Mouse (Mus musculus): ENCODE data around the gene Ptpn9. TPM values are rescaled to one million over a fixed set of nuclear protein-coding genes. Genes with fewer than 3 reads are reported as not detected.
"Not testable (repeated sequence)": the region's sequence is repeated elsewhere in the genome, so short reads cannot be mapped to it uniquely, and the experiment has no call there.

Ptpn9 gene
- polyA plus RNA-seq, 1 experiment from 2014 or later, result 40.0 TPM

DNA sequence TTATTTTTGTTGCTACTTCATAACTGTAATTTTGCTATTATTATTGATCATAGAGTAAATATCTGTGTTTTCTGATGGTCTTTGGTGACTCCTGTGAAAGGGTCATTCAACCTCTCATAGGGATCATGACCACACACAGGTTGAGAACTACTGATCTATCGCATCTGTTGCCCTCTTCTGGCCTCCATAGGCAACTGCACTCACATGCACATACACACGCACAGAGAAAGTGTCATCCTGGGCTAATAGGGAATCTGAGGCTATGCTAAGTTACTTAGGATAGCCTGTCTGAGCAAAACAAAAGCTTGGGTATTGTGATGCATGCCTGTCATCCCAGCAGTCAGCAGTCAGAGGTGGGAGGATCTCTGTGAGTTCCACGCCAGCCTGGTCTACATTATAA lies 33.1 kb upstream of the Ptpn9 start:
- Histone ChIP-seq H3K4me1 (ENCODE audit: control insufficient read depth, insufficient read depth, low read length) (no peaks in the 10 kb centered on the region), H3K36me3 (ENCODE audit: control insufficient read depth, insufficient read depth, low read length) (peaks cover 22% of the 10 kb centered on the region; the same call in 1 of the 2 replicates), H3K27me3 (ENCODE audit: control insufficient read depth, insufficient read depth, low read length) (no peaks in the 10 kb centered on the region), H3K9ac (ENCODE audit: low read depth, low read length) (no peak overlapping the region), H3K4me3 (ENCODE audit: low read length) (no peak overlapping the region), H3K27ac (ENCODE audit: low read depth, low read length) (no peak overlapping the region), H3K4me2 (replicated peaks; ENCODE audit: low read depth, low read length) (no peak overlapping the region), H3K9me3 (ENCODE audit: control insufficient read depth, low read length) (no peaks in the 10 kb centered on the region)
- WGBS, result 93% methylated on average over 3 of the region's 3 CpGs
- ATAC-seq (ENCODE audit: low FRiP score, low TSS enrichment), result no peak

DNA sequence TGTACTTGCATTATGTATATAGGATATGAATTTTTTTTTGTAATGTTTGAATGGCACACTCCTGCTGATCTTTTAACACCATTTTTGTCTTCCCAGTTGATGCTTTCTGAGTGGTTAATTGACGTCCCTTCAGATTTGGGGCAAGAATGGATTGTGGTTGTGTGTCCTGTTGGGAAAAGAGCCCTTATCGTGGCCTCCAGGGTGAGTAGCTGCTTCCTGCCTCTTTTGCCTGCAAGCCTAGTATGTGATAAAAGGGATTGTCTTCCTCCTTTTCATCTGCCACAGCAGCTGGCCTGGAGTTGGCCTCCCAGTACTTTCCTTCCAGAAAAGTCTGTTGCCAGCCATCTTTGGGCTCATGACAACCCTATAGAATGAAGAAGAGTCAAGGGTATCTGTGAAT lies 24.6 kb upstream of the Ptpn9 start:
- H3K9ac ChIP-seq (ENCODE audit: low read depth, low read length), result no peak overlapping the region
- H3K4me2 ChIP-seq (replicated peaks; ENCODE audit: low read depth, low read length), result no peak overlapping the region
- no peaks in the 10 kb centered on the region for H3K4me1 ChIP-seq (ENCODE audit: control insufficient read depth, insufficient read depth, low read length)
- H3K4me3 ChIP-seq (ENCODE audit: low read length), result no peak overlapping the region
- no peaks in the 10 kb centered on the region for H3K9me3 ChIP-seq (ENCODE audit: control insufficient read depth, low read length)
- peaks cover 5% of the 10 kb centered on the region; the same call in 1 of the 2 replicates for H3K36me3 ChIP-seq (ENCODE audit: control insufficient read depth, insufficient read depth, low read length)
- H3K27ac ChIP-seq (ENCODE audit: low read depth, low read length), result no peak overlapping the region
- ATAC-seq (ENCODE audit: low FRiP score, low TSS enrichment), result no peak
- H3K27me3 ChIP-seq (ENCODE audit: control insufficient read depth, insufficient read depth, low read length), result no peaks in the 10 kb centered on the region
- WGBS, result 85% methylated on average over 2 of the region's 2 CpGs

DNA sequence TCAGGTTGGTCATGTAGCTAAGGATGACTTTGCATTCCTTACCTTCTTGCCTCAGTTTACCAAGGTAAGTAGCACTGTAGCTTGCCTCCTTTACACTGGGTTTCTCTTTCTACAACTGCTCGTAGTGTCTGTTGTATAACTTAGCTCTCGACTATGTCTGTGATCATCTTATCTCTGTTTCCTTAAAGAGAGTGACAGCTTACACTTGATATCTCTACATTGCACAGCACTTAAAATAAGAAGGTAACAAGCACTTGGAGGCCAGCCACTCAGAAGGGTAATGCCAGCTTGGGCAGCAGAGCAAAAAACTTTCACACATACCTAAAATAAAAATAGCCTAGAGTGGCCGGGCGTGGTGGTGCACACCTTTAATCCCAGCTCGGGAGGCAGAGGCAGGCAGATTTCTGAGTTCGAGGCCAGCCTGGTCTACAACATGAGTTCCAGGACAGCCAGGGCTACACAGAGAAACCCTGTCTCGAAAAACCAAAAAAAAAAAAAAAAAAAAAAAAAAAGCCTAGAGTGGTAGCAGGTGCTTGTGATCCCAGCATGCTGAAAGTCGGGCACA lies 20.7 kb upstream of the Ptpn9 start:
- Histone ChIP-seq H3K9ac (ENCODE audit: low read depth, low read length) (no peak overlapping the region), H3K4me2 (replicated peaks; ENCODE audit: low read depth, low read length) (no peak overlapping the region), H3K27ac (ENCODE audit: low read depth, low read length) (no peak overlapping the region), H3K27me3 (ENCODE audit: control insufficient read depth, insufficient read depth, low read length) (no peaks in the 10 kb centered on the region), H3K36me3 (ENCODE audit: control insufficient read depth, insufficient read depth, low read length) (peaks cover 5% of the 10 kb centered on the region; the same call in 1 of the 2 replicates), H3K4me3 (ENCODE audit: low read length) (no peak overlapping the region), H3K9me3 (ENCODE audit: control insufficient read depth, low read length) (no peaks in the 10 kb centered on the region), H3K4me1 (ENCODE audit: control insufficient read depth, insufficient read depth, low read length) (no peaks in the 10 kb centered on the region)
- 92% methylated on average over 8 of the region's 8 CpGs for WGBS
- ATAC-seq (ENCODE audit: low FRiP score, low TSS enrichment), result no peak

GRCm38 (mm10) chr9:56975199-56975598 lies 19.5 kb upstream of the Ptpn9 start:
- Histone ChIP-seq H3K9me3 (ENCODE audit: control insufficient read depth, low read length) (no peaks in the 10 kb centered on the region), H3K36me3 (ENCODE audit: control insufficient read depth, insufficient read depth, low read length) (0 out of 2 replicates have a peak, but pooled peaks cover 3% of the 10 kb centered on the region)
- no peak for ATAC-seq (ENCODE audit: low FRiP score, low TSS enrichment)

DNA sequence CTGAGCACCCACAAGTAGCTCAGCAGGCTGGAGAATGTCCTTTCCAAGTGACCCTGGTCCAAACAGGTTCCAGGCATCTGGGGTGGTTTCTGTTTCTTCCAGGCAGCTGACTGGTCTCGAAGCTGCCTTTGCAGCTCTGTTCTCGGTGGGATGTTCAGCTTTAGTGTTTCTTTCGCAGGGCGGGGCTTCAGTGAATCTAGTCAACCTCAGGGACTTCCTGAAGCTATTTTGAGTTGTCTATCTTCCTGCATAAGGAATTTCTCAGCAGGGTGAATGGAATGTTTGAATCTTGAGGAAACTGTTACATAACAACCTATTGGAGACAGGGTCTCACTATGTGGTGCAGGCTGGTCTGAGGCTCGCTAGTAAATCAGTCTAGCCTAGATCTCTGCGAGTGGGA lies 14.5 kb upstream of the Ptpn9 start:
- Histone ChIP-seq H3K27me3 (ENCODE audit: control insufficient read depth, insufficient read depth, low read length) (no peaks in the 10 kb centered on the region), H3K36me3 (ENCODE audit: control insufficient read depth, insufficient read depth, low read length) (peaks cover 14% of the 10 kb centered on the region), H3K9me3 (ENCODE audit: control insufficient read depth, low read length) (no peaks in the 10 kb centered on the region), H3K4me2 (replicated peaks; ENCODE audit: low read depth, low read length) (no peak overlapping the region), H3K4me3 (ENCODE audit: low read length) (no peak overlapping the region), H3K4me1 (ENCODE audit: control insufficient read depth, insufficient read depth, low read length) (no peaks in the 10 kb centered on the region), H3K9ac (ENCODE audit: low read depth, low read length) (no peak overlapping the region), H3K27ac (ENCODE audit: low read depth, low read length) (no peak overlapping the region)
- WGBS, result 92% methylated on average over 6 of the region's 6 CpGs
- ATAC-seq (ENCODE audit: low FRiP score, low TSS enrichment), result no peak

More at GRCm38 (mm10) chr9:56975199-56975598, 19.5 kb upstream of the Ptpn9 start:
- WGBS, result 82% methylated on average over 3 of the region's 3 CpGs
- no peak overlapping the region for H3K27ac ChIP-seq (ENCODE audit: low read depth, low read length)
- H3K9ac ChIP-seq (ENCODE audit: low read depth, low read length), result no peak overlapping the region
- no peaks in the 10 kb centered on the region for H3K4me1 ChIP-seq (ENCODE audit: control insufficient read depth, insufficient read depth, low read length)
- H3K4me2 ChIP-seq (replicated peaks; ENCODE audit: low read depth, low read length), result no peak overlapping the region
- H3K27me3 ChIP-seq (ENCODE audit: control insufficient read depth, insufficient read depth, low read length), result no peaks in the 10 kb centered on the region
- H3K4me3 ChIP-seq (ENCODE audit: low read length), result no peak overlapping the region

DNA sequence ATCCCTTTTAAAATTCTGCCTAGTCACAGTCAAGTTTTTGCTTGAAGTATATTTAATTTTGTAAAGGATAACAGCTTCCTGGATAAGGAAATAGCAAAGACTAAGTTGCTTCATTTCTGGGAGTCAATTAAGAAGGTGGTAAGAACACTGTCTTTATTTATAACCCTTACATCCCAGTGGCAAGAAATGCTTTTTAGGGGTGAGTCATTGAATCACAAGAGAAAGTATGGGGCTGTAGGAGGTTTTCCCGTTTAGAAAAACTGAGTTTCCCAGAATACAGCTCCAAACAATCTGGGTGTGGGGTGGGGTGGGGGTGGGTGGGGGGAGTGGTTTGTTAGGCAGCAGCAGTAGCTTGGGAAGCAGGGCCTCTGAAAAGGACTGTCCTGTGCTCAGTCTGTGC lies 13.2 kb upstream of the Ptpn9 start:
- Histone ChIP-seq H3K9me3 (ENCODE audit: control insufficient read depth, low read length) (no peaks in the 10 kb centered on the region), H3K27ac (ENCODE audit: low read depth, low read length) (no peak overlapping the region), H3K4me1 (ENCODE audit: control insufficient read depth, insufficient read depth, low read length) (no peaks in the 10 kb centered on the region), H3K9ac (ENCODE audit: low read depth, low read length) (no peak overlapping the region), H3K27me3 (ENCODE audit: control insufficient read depth, insufficient read depth, low read length) (no peaks in the 10 kb centered on the region), H3K4me2 (replicated peaks; ENCODE audit: low read depth, low read length) (no peak overlapping the region), H3K4me3 (ENCODE audit: low read length) (no peak overlapping the region), H3K36me3 (ENCODE audit: control insufficient read depth, insufficient read depth, low read length) (peaks cover 14% of the 10 kb centered on the region)
- WGBS, result 74% methylated on average over 1 of the region's 1 CpGs
- ATAC-seq (ENCODE audit: low FRiP score, low TSS enrichment), result no peak

GRCm38 (mm10) chr9:56995198-56996027 lies 690 bp downstream of the Ptpn9 start:
- peak overlapping the region; percentile 93 for H3K4me3 ChIP-seq (ENCODE audit: low read length)
- under 1% methylated on average over 76 of the region's 80 CpGs for WGBS
- H3K36me3 ChIP-seq (ENCODE audit: control insufficient read depth, insufficient read depth, low read length), result no peaks in the 10 kb centered on the region; the same call in 1 of the 2 replicates
- ATAC-seq (ENCODE audit: low FRiP score, low TSS enrichment), result peak; percentile 73
- no peaks in the 10 kb centered on the region for H3K27me3 ChIP-seq (ENCODE audit: control insufficient read depth, insufficient read depth, low read length)
- H3K9me3 ChIP-seq (ENCODE audit: control insufficient read depth, low read length), result no peaks in the 10 kb centered on the region
- H3K4me2 ChIP-seq (replicated peaks; ENCODE audit: low read depth, low read length), result peak overlapping the region; percentile 79
- peak overlapping the region; percentile 98 for H3K9ac ChIP-seq (ENCODE audit: low read depth, low read length)
- H3K4me1 ChIP-seq (ENCODE audit: control insufficient read depth, insufficient read depth, low read length), result peaks cover 3% of the 10 kb centered on the region; the same call in 1 of the 2 replicates
- H3K27ac ChIP-seq (ENCODE audit: low read depth, low read length), result peak overlapping the region; percentile 98

DNA sequence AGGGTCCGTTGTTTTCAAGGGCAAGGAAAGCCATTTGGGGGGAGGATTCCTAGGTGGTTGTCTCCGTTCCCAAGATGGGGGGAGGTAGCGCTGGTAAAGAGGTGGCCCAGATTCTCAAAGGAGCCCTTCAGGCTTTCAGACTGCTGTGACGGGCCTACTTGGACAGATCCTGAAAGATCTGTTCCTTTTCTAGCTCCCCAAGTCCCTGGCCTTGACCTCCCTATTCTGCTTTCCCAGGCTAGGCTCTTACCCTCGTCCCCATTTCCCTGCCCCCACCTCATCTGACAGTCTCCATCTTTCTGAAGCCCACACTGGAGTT lies 1.3 kb downstream of the Ptpn9 start:
- no peak for ATAC-seq (ENCODE audit: low FRiP score, low TSS enrichment)
- Histone ChIP-seq H3K9me3 (ENCODE audit: control insufficient read depth, low read length) (no peaks in the 10 kb centered on the region), H3K27ac (ENCODE audit: low read depth, low read length) (peak overlapping the region; percentile 98), H3K4me1 (ENCODE audit: control insufficient read depth, insufficient read depth, low read length) (peaks cover 3% of the 10 kb centered on the region; the same call in 1 of the 2 replicates), H3K4me3 (ENCODE audit: low read length) (peak overlapping the region; percentile 93), H3K36me3 (ENCODE audit: control insufficient read depth, insufficient read depth, low read length) (no peaks in the 10 kb centered on the region; the same call in 1 of the 2 replicates), H3K9ac (ENCODE audit: low read depth, low read length) (peak overlapping the region; percentile 98), H3K27me3 (ENCODE audit: control insufficient read depth, insufficient read depth, low read length) (no peaks in the 10 kb centered on the region), H3K4me2 (replicated peaks; ENCODE audit: low read depth, low read length) (peak overlapping the region; percentile 79)
- WGBS, result 0% methylated on average over 5 of the region's 5 CpGs

DNA sequence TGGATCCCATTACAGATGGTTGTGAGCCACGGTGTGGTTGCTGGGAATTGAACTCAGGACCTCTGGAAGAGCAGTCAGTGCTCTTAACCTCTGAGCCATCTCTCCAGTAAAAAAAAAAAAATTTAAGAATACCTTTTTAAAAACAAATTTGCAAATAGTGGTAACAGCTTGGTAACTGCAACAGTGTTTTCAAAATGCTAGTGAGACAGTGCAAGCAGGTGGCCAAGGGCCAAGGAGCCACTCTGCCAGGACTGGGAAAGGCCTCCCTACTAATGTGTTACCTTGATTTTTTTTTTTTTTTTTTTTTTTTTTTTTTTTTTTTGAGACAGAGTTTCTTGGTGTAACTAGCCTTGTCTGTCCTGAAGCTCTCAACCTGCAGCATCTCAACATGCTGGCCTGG lies 2.5 kb downstream of the Ptpn9 start:
- not testable (repeated sequence) for H3K27ac ChIP-seq (ENCODE audit: low read depth, low read length); H3K9ac ChIP-seq (ENCODE audit: low read depth, low read length); H3K36me3 ChIP-seq (ENCODE audit: control insufficient read depth, insufficient read depth, low read length); H3K9me3 ChIP-seq (ENCODE audit: control insufficient read depth, low read length); H3K4me3 ChIP-seq (ENCODE audit: low read length); H3K4me2 ChIP-seq (replicated peaks; ENCODE audit: low read depth, low read length); H3K27me3 ChIP-seq (ENCODE audit: control insufficient read depth, insufficient read depth, low read length); H3K4me1 ChIP-seq (ENCODE audit: control insufficient read depth, insufficient read depth, low read length); ATAC-seq (ENCODE audit: low FRiP score, low TSS enrichment)
- WGBS, result 88% methylated on average over 1 of the region's 1 CpGs

Measured in kidney, embryonic 14.5 days (tissue).